Mouse (Mus musculus): Measurements from ENCODE around the gene Ankrd13b.

Gene Ankrd13b

DNA sequence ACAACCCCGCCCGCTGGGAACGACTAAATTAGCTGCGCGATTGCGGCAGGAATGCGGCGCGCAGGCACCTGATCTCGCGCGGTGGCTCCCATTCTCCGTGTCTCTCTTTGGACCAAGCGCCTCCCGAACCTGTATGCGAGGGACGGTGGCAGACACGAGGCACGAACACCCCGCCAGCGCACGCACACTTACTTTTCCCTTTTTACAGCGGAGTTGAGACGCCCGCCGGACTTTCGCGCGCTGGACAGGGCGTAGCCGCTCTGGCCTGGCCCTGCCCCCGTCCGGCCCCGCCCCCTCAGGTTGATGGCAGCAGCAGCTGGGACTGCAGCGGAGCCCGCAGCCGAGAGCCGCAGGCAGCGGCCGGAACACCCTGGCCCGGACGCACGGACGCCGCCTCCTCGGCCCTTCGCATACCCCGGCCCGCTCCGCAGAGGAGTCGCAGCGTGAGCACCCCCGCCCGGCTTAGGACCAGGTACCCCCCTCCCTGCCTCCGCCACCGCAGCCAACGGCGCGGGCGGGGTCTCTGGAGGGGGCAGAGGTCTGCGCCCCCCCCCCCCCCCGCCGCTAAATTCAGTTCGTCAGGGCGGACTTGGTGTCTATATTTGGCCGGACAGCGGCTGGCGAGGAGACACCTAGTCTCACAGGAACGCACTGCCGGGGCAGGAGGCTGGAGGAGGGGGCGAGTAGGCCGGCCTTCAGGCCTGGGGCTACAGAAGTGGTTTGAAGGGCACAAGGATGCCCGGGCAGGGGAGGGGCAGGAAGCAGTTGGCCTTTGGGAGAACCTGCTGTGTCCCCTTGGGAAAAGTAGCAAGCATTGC is 27.0 kb downstream of the Ankrd13b start, which contains the start of gene Coro6:
Coro6 (plus strand) TSS at position 129 of the 818 bp plus-strand sequence.
- DNase-seq (ENCODE audit: low read depth, low spot score): no peak

DNA sequence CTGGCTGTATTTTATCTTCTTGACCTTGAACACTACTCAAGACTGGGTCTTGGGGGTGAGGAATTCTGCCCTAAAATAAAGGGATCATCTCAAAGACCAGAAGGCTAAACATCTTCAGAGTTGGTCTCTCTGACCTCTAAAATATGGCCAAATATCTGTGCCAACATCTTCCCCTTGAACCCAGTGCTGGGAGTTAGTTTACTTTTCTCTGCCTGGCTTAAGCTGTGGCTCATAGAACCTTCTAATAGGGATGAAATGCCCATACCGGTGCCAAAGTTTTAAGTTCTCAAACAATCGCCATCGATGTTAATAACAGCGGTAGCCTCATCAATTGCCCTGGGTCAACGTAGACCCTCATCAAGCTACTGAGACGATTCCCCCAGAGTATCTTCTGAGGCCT is 27.6 kb downstream of the Ankrd13b start:
- no peak for DNase-seq (ENCODE audit: low read depth, low spot score)

DNA sequence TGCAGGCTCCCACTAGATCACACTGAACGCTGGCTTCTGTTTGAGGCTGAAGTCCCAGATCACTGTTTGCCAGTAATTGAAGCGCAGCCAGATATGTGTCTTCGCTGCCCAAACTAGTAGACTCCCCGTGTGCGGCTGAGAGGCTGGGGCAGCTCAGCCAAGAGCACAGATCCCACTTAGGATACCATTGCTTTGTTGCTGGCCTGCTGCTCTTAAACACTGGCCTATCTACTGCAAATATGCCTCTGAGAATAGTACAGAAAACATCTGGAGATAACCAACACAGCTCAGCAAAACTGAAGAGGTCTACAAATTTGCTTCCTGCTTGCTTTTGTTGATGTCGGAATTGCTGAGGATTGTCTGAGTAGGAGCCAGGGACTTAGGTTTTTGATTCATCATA is 32.6 kb downstream of the Ankrd13b start:
- DNase-seq (ENCODE audit: low read depth, low spot score): no peak

DNA sequence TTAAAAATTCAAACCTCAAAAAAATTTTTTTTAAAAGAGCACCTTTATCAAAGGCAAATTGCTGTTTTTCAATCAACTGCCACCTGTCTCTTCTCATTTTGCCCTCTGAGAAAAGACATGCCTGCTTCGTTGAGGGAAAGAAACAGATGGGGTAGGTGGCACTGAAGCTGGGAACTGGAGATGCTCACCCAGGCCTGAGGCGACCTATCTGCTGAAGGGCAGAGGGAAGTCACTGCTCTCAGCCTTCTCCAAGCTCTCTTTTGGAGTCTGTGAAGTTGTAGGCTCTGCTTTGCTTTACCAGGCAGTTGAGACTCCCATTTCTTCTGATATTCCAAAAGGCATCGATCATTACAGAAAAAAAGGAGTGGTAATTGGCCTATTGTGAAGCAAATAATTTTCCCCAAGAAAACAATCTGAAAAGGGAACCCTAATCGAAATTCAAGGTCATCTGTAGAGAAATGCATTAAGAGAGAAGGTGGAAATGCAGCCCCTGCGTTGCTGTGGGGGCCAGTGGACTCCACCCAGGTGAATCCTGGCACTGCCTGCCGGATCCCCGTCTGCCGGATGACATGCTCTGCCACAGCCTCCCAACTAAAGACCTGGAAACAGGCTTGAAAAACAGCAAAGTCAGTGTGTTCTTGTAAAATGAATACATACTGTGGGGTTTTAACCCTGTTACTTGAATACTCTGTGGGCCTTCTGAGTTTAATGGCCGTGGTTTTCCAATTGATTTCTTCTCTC is 33.5 kb downstream of the Ankrd13b start:
- no peak for DNase-seq (ENCODE audit: low read depth, low spot score)

DNA sequence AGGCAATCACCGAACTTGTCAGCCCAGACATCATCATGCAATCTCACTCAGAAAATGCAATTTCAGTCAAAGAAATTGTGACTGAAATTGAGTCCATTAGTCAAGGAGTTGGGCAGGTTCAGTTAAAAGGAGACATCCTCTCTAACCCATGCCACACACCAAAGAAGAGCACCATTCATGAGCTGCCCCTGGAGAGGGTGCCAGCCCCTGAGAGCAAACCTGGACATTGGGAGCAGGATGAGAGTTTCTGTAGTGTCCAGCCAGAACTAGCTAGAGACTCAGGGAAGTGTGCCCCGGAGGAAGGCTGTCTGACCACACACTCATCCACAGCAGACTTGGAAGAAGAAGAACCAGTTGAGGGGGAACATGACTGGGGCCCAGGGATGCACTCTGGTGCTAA is 36.1 kb downstream of the Ankrd13b start:
- no peak for DNase-seq (ENCODE audit: low read depth, low spot score)

DNA sequence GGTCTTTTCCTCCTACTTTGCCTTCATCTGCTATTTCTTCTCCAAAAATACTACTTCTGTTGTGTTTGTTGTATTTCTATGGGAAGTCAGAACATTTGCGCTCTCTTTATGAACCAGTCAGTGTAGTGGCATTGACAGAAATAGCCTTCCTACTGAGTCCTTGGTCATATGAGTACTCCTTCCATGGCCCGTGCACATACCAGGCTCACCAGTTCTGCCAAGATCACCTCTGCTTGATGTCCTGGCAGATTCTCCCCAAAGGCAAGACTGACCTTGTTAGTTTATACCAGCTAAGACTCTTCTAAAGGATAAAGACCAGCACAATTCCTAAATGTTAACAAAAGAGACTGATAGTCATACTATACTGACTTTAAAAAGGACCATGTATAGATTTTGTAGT is 37.8 kb downstream of the Ankrd13b start:
- no peak for DNase-seq (ENCODE audit: low read depth, low spot score)

DNA sequence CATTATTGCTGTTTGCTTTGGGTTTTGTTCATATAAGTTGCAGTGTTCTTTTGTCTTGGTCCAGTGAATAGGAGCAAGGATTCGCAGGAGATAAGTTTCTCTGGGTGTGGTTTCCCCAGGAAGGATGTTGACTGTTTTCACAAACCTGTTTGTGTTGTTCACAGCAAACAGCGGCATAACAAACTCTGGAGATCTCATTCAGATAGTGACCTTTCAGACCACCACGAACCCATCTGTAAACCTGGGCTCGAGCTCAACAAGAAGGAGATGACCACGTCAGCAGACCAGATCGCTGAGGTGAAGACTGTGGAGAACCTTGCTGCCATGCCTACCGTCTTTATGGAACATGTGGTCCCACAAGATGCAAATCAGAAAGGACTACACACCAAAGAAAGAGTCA is 40.3 kb downstream of the Ankrd13b start:
- DNase-seq (ENCODE audit: low read depth, low spot score): no peak

DNA sequence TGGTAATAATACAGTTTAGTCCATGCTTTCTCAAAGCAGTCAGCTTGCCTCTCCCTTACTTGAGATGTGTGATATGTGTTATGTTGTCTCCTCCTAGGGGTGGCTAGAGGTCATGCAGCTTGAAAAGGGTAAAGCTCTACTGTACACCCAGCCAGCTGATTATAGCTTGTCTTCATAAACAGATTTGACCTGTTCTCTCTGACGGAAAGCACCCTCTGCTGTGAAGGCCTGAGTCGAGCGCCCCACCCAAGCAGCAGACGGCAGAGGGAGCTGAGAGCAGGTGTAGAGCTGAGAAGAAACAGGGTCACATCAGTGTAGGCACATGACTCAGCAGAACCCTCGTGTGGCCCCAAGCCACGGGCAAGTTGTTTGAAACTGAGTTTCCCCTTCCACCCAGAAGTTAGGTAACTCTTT is 42.8 kb downstream of the Ankrd13b start:
- peak; percentile 43 for DNase-seq (ENCODE audit: low read depth, low spot score)

DNA sequence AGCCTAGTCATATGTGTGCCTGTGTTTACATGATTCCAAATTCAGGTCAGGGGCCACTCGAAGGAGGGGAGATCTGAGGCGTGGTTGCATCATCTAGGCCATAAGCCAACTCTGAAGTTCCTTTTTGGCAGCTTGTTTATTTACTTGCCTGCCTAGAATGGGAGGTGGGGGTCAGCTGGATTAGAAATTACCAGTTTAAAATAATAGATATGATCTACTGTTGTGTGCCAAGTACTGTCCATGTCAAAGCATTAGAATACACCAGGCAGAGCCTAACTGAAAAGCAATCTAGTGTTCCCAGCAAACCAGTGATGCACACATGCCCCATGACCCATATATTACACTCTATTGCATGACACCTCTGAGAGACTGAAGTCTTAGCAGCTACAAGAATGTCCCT is 44.5 kb downstream of the Ankrd13b start:
- no peak for DNase-seq (ENCODE audit: low read depth, low spot score)

DNA sequence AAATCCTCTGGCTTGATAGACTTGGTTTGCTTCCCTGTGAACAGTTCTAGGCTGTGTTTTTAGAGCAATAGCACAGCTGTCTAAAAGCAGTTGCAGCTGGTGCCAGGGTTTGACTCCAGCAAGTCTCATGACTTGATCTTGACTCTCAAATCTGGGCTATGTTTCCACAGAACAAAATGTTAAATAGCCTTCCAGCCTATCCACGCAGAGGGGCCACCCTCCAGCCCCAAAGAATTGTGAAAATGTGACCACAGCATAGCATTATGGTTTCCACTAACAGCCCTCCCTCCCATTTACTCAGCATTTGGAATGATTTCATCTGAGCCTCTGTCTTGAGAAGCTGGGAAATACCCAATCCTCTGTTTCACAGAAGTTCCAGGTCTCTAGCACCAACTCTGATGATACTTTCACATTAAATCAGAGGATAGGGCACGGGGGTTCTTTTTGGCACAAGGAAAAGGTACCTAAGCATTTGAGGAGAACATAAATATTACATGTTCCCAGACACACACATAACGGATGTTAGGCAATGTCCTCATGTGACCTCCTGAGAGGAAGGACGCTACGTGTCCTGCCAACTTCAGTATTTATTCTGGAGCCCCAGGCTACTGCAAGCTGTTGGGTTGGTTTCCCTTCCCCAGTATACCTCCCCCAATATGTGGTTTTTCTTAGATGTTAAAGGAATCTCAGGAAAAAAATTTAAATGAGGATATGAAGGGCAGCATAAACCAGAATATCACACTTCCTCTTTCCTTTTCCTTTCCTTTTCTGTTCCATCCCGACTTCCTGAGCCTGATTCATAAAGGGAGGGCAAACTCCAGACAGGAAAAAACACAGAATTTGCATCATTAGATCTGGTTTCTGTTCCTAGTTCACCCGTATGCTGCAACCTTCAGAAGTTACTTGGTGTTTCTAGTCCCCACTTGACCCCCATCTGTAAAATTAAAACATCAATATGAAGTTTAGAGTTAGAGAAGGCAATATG is 47.0 kb downstream of the Ankrd13b start:
- DNase-seq (ENCODE audit: low read depth, low spot score): no peak

DNA sequence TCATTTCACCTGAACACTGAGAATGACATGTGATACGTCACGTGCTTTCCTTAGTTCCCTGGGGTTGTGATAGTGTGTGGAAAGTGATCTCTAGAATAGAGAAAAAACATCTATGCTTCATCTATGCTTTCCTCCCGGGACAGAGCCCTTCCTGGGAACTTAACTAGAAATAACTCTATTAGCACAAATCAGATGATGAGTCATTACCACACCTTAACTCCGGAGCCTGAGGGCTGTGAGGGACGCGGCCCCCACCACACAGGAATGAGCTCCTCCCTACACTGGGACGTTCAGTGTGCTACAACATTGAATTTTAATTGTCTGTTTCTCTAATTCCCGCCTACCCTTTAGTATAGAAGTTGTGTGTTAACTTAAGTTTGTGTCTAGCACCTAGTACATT is 48.5 kb downstream of the Ankrd13b start:
- DNase-seq (ENCODE audit: low read depth, low spot score): no peak

DNA sequence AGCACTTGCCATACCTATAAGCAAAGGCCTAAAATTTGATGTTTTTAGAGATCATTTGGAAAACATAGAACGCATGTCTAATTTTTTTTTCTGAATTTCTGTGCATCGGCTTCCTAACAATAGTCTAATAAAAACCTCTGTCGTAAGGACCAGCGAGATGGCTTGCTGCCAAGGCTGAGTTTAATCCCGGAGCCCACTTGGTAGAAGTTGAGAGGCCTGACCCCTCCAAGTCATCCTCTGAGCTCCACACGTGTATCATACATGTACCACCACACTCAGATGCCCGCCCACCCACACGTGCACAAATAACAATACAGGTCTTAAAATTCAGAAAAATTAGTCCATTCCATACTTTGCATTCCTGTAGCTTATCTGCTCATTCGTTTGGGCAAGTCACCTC is 49.4 kb downstream of the Ankrd13b start:
- no peak for DNase-seq (ENCODE audit: low read depth, low spot score)

DNA sequence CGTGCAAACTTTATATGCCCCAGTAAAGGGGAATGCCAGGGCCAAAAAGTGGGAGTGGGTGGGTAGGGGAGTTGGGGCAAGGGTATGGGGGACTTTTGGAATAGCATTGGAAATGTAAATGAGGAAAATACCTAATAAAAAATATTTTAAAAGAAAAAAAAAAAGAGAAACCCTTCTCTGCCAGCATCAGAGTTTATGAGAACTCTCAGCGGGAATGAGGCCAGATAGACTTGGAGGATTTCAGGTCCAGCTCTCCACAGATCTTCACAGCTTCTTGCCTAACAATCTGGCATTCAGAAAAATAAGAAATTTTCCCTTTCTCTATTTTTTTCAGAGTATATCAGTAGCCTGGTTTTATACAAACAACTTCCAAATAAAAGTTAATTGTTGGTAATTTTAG is 52.5 kb downstream of the Ankrd13b start:
- no peak for DNase-seq (ENCODE audit: low read depth, low spot score)

DNA sequence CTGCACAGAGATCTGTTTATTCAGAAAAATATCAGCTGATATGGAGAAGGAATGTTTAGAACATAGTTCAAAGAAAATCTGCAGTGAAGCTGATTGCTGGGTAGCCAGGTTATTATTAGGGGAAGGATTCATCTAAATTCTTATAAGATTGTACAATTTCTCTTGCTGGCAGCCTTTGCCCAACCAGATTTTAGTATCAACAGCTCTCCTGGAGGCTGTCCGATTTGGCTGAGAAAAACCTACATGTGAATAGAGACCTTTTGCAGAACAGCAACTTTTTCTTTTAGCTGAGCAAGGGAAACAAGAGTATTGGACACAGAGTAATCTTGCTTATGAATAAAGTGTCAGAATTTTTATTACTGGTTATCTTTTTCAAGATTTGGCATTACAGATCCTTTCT is 61.0 kb downstream of the Ankrd13b start:
- DNase-seq (ENCODE audit: low read depth, low spot score): no peak

DNA sequence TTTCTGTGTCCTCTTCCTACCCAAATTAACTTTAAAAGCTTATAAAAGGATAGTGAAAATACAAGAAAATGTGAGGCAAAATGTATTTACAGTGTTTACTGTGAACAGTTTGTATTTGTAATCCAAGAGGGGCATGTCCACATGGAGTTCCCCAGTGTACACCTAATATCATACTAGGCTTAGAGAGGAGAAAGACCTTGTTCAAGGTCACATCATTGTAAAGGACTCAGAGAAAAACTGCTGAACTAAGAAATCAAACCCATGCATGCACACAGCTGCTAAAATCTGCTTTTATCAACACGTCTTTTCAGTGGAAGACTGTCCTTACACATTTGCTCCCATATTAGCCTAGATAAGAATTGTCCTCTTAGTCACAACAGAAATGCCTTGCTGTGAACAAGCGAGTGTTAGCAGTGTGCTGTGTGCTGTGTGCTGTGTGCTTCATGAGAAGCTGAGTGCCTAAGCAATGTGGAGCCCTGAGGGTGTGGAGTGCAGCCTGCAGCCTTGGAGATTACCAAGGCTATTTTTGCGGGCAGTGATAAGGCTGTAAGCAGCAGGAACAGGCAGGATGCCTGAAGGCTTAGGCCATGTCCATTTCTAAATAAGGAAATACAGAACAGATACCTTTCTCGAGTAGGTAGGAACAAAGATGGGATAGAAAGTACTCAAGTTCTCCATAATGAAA is 66.2 kb downstream of the Ankrd13b start:
- no peak for DNase-seq (ENCODE audit: low read depth, low spot score)
